Mouse (Mus musculus) CH12.LX (cell line): Measurements from ENCODE around the gene Ggct. TPM values are rescaled to one million over a fixed set of nuclear protein-coding genes. Genes with fewer than 3 reads are reported as not detected.

ENCODE experiments used
- DNase-seq: peaks from one replicate; pipeline ENCODE4 v3.0.0-alpha.2; 2013; ENCODE audit errors: extremely low read depth
- H3K27ac ChIP-seq: 2 replicates; pipeline ENCODE4 v1.5.1; 2012; ENCODE audit warnings: low read depth, mild to moderate bottlenecking, control low read depth, moderate library complexity; ENCODE audit not compliant: insufficient read depth
- H3K27me3 ChIP-seq: replicated peaks from 2 replicates; pipeline ENCODE3; 2012; ENCODE audit warnings: inconsistent platforms
- H3K36me3 ChIP-seq, 2 experiments: replicated peaks in 1 of 2; 2 replicates each; pipeline versions ENCODE3 to v1.6.1; 2012; ENCODE audit warnings: inconsistent platforms in 1 of 2, low read length in 1 of 2, mild to moderate bottlenecking in 1 of 2, mixed read lengths in 1 of 2, moderate library complexity in 1 of 2; ENCODE audit not compliant: control insufficient read depth in 1 of 2, insufficient read depth in 1 of 2
- H3K4me1 ChIP-seq, 2 experiments: 2 replicates each; pipeline ENCODE4 v1.6.1; 2012; ENCODE audit warnings: inconsistent platforms in 1 of 2, moderate library complexity in 1 of 2; ENCODE audit not compliant: insufficient read depth in 2 of 2, control insufficient read depth in 1 of 2
- H3K4me2 ChIP-seq: 2 replicates; pipeline ENCODE4 v1.6.1; 2012; ENCODE audit warnings: low read depth, mild to moderate bottlenecking, control low read depth; ENCODE audit not compliant: poor library complexity, insufficient read depth, severe bottlenecking
- H3K4me3 ChIP-seq, 3 experiments: fragments of 150-350 bp in 1 of 3; sonication (generic) in 1 of 3; replicated peaks in 1 of 3; 2 replicates each; pipeline versions ENCODE3 to v1.5.1; 2011 to 2012; ENCODE audit warnings: low read depth in 2 of 3, low read length in 2 of 3, mild to moderate bottlenecking in 2 of 3, moderate library complexity in 2 of 3, control low read depth in 1 of 3, improper control_type of control experiment in 1 of 3, inconsistent platforms in 1 of 3, mixed read lengths in 1 of 3; ENCODE audit not compliant: poor library complexity in 1 of 3
- H3K79me2 ChIP-seq: replicated peaks from 2 replicates; pipeline ENCODE4 v1.6.1; 2012; ENCODE audit warnings: mild to moderate bottlenecking, moderate library complexity; ENCODE audit not compliant: control insufficient read depth, poor library complexity, insufficient read depth, severe bottlenecking; ENCODE audit errors: extremely low read depth
- H3K9ac ChIP-seq: 2 replicates; pipeline ENCODE4 v1.6.1; 2012; ENCODE audit warnings: low read depth, mild to moderate bottlenecking, control low read depth, moderate library complexity; ENCODE audit not compliant: insufficient read depth
- H3K9me3 ChIP-seq: replicated peaks from 2 replicates; pipeline ENCODE3; 2012; ENCODE audit warnings: low read length, inconsistent platforms, mixed read lengths
- BHLHE40 ChIP-seq: IDR thresholded peaks from 2 replicates; pipeline ENCODE4 v1.6.1; 2011; ENCODE audit warnings: mild to moderate bottlenecking, low read depth, low read length, improper control_type of control experiment
- CHD1 ChIP-seq: IDR thresholded peaks from 2 replicates; pipeline ENCODE4 v1.6.1; 2012; ENCODE audit warnings: low read depth, low read length, improper control_type of control experiment, inconsistent platforms
- CTCF ChIP-seq, 2 experiments: IDR thresholded peaks in 1 of 2; conservative IDR thresholded peaks in 1 of 2; 2 replicates each; pipeline ENCODE4 v1.5.1; 2011 to 2012; ENCODE audit warnings: low read depth in 2 of 2, low read length in 2 of 2, improper control_type of control experiment in 1 of 2, inconsistent platforms in 1 of 2, mild to moderate bottlenecking in 1 of 2, moderate library complexity in 1 of 2
- E2F4 ChIP-seq: IDR thresholded peaks from 2 replicates; pipeline ENCODE4 v1.6.1; 2011; ENCODE audit warnings: low read depth, low read length, improper control_type of control experiment; ENCODE audit not compliant: insufficient replicate concordance
- ELF1 ChIP-seq: IDR thresholded peaks from 2 replicates; pipeline ENCODE4 v1.6.1; 2014; ENCODE audit warnings: low read depth, mild to moderate bottlenecking, inconsistent platforms, low read length, improper control_type of control experiment
- EP300 ChIP-seq: IDR thresholded peaks from 2 replicates; pipeline ENCODE4 v1.6.1; 2011; ENCODE audit warnings: low read length, improper control_type of control experiment
- ETS1 ChIP-seq: conservative IDR thresholded peaks from 2 replicates; pipeline ENCODE4 v1.6.1; 2012; ENCODE audit warnings: low read depth, mild to moderate bottlenecking, inconsistent platforms, low read length, improper control_type of control experiment, moderate library complexity
- IRF4 ChIP-seq: IDR thresholded peaks from 2 replicates; pipeline ENCODE4 v1.6.1; 2014; ENCODE audit warnings: low read depth, mild to moderate bottlenecking, inconsistent platforms, low read length, improper control_type of control experiment
- JUN ChIP-seq: IDR thresholded peaks from 2 replicates; pipeline ENCODE4 v1.6.1; 2011; ENCODE audit warnings: low read depth, mild to moderate bottlenecking, low read length, improper control_type of control experiment, moderate library complexity; ENCODE audit not compliant: insufficient read depth
- KAT2A ChIP-seq: IDR thresholded peaks from 2 replicates; pipeline ENCODE4 v1.6.1; 2012; ENCODE audit warnings: low read length, improper control_type of control experiment, inconsistent platforms; ENCODE audit not compliant: insufficient replicate concordance
- MAX ChIP-seq: IDR thresholded peaks from 2 replicates; pipeline ENCODE4 v1.6.1; 2011; ENCODE audit warnings: low read length, improper control_type of control experiment
- MYC ChIP-seq: IDR thresholded peaks from 2 replicates; pipeline ENCODE4 v1.6.1; 2011; ENCODE audit warnings: low read depth, mild to moderate bottlenecking, improper control_type of control experiment, low read length
- NRF1 ChIP-seq: IDR thresholded peaks from 2 replicates; pipeline ENCODE4 v1.6.1; 2014; ENCODE audit warnings: low read depth, mild to moderate bottlenecking, inconsistent platforms, low read length, improper control_type of control experiment, moderate library complexity
- POLR2AphosphoS2 ChIP-seq: IDR thresholded peaks from 2 replicates; pipeline ENCODE4 v1.6.1; 2011; ENCODE audit warnings: low read depth, low read length, improper control_type of control experiment
- RAD21 ChIP-seq: IDR thresholded peaks from 2 replicates; pipeline ENCODE4 v1.6.1; 2011; ENCODE audit warnings: low read depth, mild to moderate bottlenecking, low read length, improper control_type of control experiment, moderate library complexity
- SIN3A ChIP-seq: IDR thresholded peaks from 2 replicates; pipeline ENCODE4 v1.6.1; 2012; ENCODE audit warnings: low read length, improper control_type of control experiment, inconsistent platforms
- SMC3 ChIP-seq: IDR thresholded peaks from 2 replicates; pipeline ENCODE4 v1.6.1; 2011; ENCODE audit warnings: low read depth, low read length, improper control_type of control experiment
- TCF12 ChIP-seq: IDR thresholded peaks from 2 replicates; pipeline ENCODE4 v1.6.1; 2014; ENCODE audit warnings: low read depth, mild to moderate bottlenecking, inconsistent platforms, low read length, improper control_type of control experiment
- UBTF ChIP-seq: IDR thresholded peaks from 2 replicates; pipeline ENCODE4 v1.6.1; 2012; ENCODE audit warnings: low read depth, mild to moderate bottlenecking, inconsistent platforms, low read length, improper control_type of control experiment, moderate library complexity
- USF2 ChIP-seq: conservative IDR thresholded peaks from 2 replicates; pipeline ENCODE4 v1.6.1; 2011; ENCODE audit warnings: low read depth, low read length, improper control_type of control experiment
- ZKSCAN1 ChIP-seq: IDR thresholded peaks from 2 replicates; pipeline ENCODE4 v1.6.1; 2012; ENCODE audit warnings: low read depth, inconsistent platforms, low read length, improper control_type of control experiment, borderline replicate concordance
- dilution Hi-C: fragments of 300-500 bp; cut with MboI; formaldehyde crosslinking; loops from 2 replicates; pipeline ENCODE4 v1.14.3; 2020; ENCODE audit warnings: low sequenced_read_pairs; ENCODE audit not compliant: extremely low pct_unique_long_range_greater_than_20kb, extremely low pct_ligation_motif_present
- in situ Hi-C: fragments of 300-500 bp; cut with MboI; formaldehyde crosslinking; loops from 3 replicates; pipeline ENCODE4 v1.14.3; 2019; ENCODE audit warnings: low sequenced_read_pairs, low pct_ligation_motif_present, low pct_unique_long_range_greater_than_20kb, mixed read lengths
- polyA plus RNA-seq: library from polyadenylated mRNA; unstranded; fragments of >175 nt; gene quantifications from 2 replicates; pipeline ENCODE4 v1.2.1, GENCODE M21; 2012; ENCODE audit warnings: low read depth; ENCODE audit not compliant: insufficient read length
- total RNA-seq, 2 experiments: library from RNA; depleted of rRNA; stranded (reverse); fragments of 300-350 nt in 1 of 2; fragments of >200 nt in 1 of 2; gene quantifications; 2 replicates each; pipeline ENCODE4 v1.2.3; 2012 to 2014

Ggct gene
- total and polyA plus RNA-seq, 3 experiments: 9.8 to 24.5 (median 12.7) TPM

DNA sequence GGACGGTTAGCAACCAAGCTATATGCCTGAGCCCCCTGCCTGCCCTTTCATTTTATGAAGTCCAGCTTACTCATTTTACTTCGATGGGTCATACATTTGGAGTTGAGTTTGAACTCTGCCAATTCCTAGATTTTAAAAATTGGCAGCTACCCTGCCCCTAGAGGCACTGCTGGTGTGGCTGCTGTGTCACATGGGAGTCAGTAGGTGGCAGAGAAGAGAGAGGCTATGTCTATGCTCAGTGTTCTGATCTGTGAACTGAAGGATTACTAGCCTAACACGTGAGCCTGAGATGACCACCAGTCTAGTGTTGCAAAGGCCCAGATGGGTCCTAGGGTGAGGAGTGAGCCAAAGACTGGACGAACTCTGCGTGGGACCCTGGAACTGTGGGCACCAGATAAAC lies 18.2 kb downstream of the Ggct start:
- no peak overlapping the region for H3K4me2 ChIP-seq
- H3K9ac ChIP-seq: no peak overlapping the region
- dilution Hi-C loops (no loop called here), in situ Hi-C loops (no loop called here)
- peaks cover 21% of the 10 kb centered on the region for H3K27me3 ChIP-seq
- H3K9me3 ChIP-seq: no peaks in the 10 kb centered on the region
- H3K27ac ChIP-seq: no peak overlapping the region
- DNase-seq: peak; percentile 38
- H3K79me2 ChIP-seq: no peaks in the 10 kb centered on the region
- no peak overlapping the region for H3K4me3 ChIP-seq
- H3K36me3 ChIP-seq: no peaks in the 10 kb centered on the region
- TF ChIP-seq CTCF (conservative IDR thresholded peaks at IDR 0.05 in 1 of 2, IDR thresholded peaks at IDR 0.05 in 1 of 2; ENCODE audit: low read depth in 2 of 2, low read length in 2 of 2) (peak; percentile 27 to 92; a peak in 3 of 4 replicates), ELF1 (no peak), MAX (0 out of 2 replicates have a peak, but pooled peaks have one; percentile 28), RAD21 (peak; percentile 30), SMC3 (peak; percentile 56), POLR2AphosphoS2 (no peak), ZKSCAN1 (no peak)
- peaks cover 4 to 15% of the 10 kb centered on the region in 2 experiments; a peak in 3 of 4 replicates for H3K4me1 ChIP-seq

DNA sequence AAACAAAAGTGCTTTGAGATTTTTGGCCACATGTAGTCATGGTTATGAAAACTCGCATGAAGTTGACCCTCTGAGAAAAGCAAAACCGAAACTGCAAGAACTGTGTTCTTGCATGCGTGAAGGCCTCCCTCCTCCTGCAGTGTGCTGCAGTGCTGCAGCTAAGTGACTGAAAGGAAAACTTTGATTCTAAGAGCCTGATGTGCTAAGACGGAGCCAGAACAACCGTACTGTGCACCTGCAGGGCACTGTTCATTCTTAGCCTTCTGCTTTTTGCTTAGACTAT lies 19.9 kb downstream of the Ggct start:
- in situ Hi-C loops (no loop called here), dilution Hi-C loops (no loop called here)
- Histone ChIP-seq H3K4me3 (peak overlapping the region; percentile 62 to 83 (median 64)), H3K4me2 (peak overlapping the region; percentile 59; the same call in 1 of the 2 replicates), H3K9ac (peak overlapping the region; percentile 85; the same call in 1 of the 2 replicates), H3K27ac (no peak overlapping the region), H3K4me1 (peaks cover 4 to 15% of the 10 kb centered on the region in 2 experiments; a peak in 3 of 4 replicates), H3K79me2 (no peaks in the 10 kb centered on the region), H3K27me3 (peaks cover 21% of the 10 kb centered on the region), H3K9me3 (no peaks in the 10 kb centered on the region), H3K36me3 (no peaks in the 10 kb centered on the region)
- DNase-seq: peak; percentile 59
- TF ChIP-seq ETS1 (peak; percentile 18; the same call in 1 of the 2 replicates), MAX (no peak), KAT2A (no peak), MYC (no peak), EP300 (no peak), CTCF (conservative IDR thresholded peaks at IDR 0.05 in 1 of 2, IDR thresholded peaks at IDR 0.05 in 1 of 2; ENCODE audit: low read depth in 2 of 2, low read length in 2 of 2) (no peak), SMC3 (no peak), TCF12 (no peak), NRF1 (no peak), IRF4 (peak; percentile 70; the same call in 1 of the 2 replicates), USF2 (no peak), RAD21 (no peak), BHLHE40 (peak; percentile 31; the same call in 1 of the 2 replicates), UBTF (no peak), CHD1 (no peak), E2F4 (no peak), ELF1 (no peak), SIN3A (no peak), JUN (no peak)
